Mouse (Mus musculus) heart, embryonic 13.5 days (tissue): ENCODE results near the gene Tnfsf4. TPM values are rescaled to one million over a fixed set of nuclear protein-coding genes. Genes with fewer than 3 reads are reported as not detected.

Experiments used
- ATAC-seq: fragments of 200-750 bp; cut with Nextera tagmentation; 2 replicates; pipeline ENCODE4 v1.8.0; 2017; ENCODE audit warnings: moderate TSS enrichment; ENCODE audit not compliant: insufficient number of reproducible peaks, low FRiP score, low TSS enrichment; ENCODE audit errors: extremely low read depth
- H3K27ac ChIP-seq: fragments of 300-500 bp; sonication (generic); replicated peaks from 2 replicates; pipeline ENCODE4 v1.5.1; 2015; ENCODE audit warnings: moderate library complexity, mild to moderate bottlenecking, inconsistent platforms
- H3K27me3 ChIP-seq: fragments of 300-500 bp; sonication (generic); replicated peaks from 2 replicates; pipeline ENCODE4 v1.6.1; 2015; ENCODE audit warnings: mild to moderate bottlenecking, inconsistent platforms
- H3K36me3 ChIP-seq: fragments of 300-500 bp; sonication (generic); 2 replicates; pipeline ENCODE4 v1.6.1; 2015; ENCODE audit warnings: mild to moderate bottlenecking, inconsistent platforms
- H3K4me1 ChIP-seq: fragments of 300-500 bp; sonication (generic); 2 replicates; pipeline ENCODE4 v1.6.1; 2015; ENCODE audit warnings: inconsistent platforms
- H3K4me2 ChIP-seq: fragments of 300-500 bp; sonication (generic); 2 replicates; pipeline ENCODE4 v1.6.1; 2015; ENCODE audit warnings: inconsistent platforms, mild to moderate bottlenecking, moderate library complexity
- H3K4me3 ChIP-seq: fragments of 300-500 bp; sonication (generic); 2 replicates; pipeline ENCODE4 v1.5.1; 2015; ENCODE audit warnings: moderate library complexity, mild to moderate bottlenecking, inconsistent platforms
- H3K9ac ChIP-seq: fragments of 300-500 bp; sonication (generic); 2 replicates; pipeline ENCODE4 v1.6.1; 2015; ENCODE audit warnings: inconsistent platforms, mild to moderate bottlenecking, moderate library complexity
- H3K9me3 ChIP-seq: fragments of 300-500 bp; sonication (generic); 2 replicates; pipeline ENCODE4 v1.6.1; 2016; ENCODE audit warnings: inconsistent platforms
- WGBS: fragments of 180-500 bp; shearing (Covaris S2); methylation state at CpG from one replicate; pipeline ENCODE4 v1.1.7; 2015; ENCODE audit warnings: mixed read lengths; 5-methylcytosine and 5-hydroxymethylcytosine counted together
- polyA plus RNA-seq: library from polyadenylated mRNA; unstranded; fragments of >200 nt; fragmentation: Nextera tagmentation; extraction: Ambion mirVana; gene quantifications from 2 replicates; pipeline ENCODE4 v1.2.1, GENCODE M21; 2015

Gene Tnfsf4
- polyA plus RNA-seq, 1 experiment from 2014 or later: not detected

DNA sequence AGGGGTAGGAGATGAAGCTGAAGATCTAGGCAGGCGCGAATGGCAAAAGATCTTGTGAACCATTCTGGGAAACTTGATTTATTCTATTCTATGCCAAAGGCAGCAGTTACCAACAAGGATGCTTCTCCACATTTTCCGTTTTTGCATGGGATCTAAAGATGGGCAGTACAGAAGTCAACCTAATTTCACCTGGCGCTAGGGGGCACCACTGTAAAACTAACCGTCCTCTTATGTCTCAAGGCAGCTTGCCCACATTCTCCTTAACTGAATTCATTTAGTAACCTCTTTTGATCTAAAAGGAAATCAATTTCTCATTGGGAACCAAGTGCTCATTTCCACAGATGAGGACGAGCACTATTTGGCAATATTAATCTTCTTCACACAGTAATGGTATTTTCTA is 4.9 kb downstream of the Tnfsf4 start:
- ATAC-seq: no peak
- 27% methylated on average over 6 of the region's 6 CpGs for WGBS
- H3K27ac ChIP-seq: no peak overlapping the region

DNA sequence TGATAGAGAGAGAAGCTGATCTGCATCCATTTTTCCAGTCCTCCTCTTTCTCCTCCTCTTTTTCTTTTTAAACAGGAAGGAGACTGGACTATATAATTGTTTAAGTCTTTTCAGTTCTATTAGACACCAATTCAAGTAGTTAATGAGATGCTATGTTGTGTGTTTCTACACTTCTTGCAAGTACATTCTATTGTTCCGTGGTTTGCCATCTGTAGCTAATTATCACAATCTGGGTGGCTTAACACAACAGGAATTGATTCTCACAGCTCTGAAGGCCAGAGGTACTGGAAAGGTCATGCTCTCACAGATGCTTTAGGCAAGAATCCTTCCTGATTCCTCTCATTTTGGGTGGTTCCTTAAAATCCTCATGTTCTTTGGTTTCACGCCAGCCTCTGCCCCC is 7.9 kb downstream of the Tnfsf4 start:
- no peaks in the 10 kb centered on the region for H3K36me3 ChIP-seq
- no peak for ATAC-seq
- WGBS: 60% methylated on average over 2 of the region's 2 CpGs

More for the DNA sequence above, 4.9 kb downstream of the Tnfsf4 start:
- no peak overlapping the region for H3K4me3 ChIP-seq
- H3K27me3 ChIP-seq: no peaks in the 10 kb centered on the region
- H3K9ac ChIP-seq: no peak overlapping the region
- no peaks in the 10 kb centered on the region for H3K9me3 ChIP-seq
- H3K36me3 ChIP-seq: no peaks in the 10 kb centered on the region
- H3K4me1 ChIP-seq: peaks cover 13% of the 10 kb centered on the region
- no peak overlapping the region for H3K4me2 ChIP-seq

GRCm38 (mm10) chr1:161406480-161406879 is 11.3 kb downstream of the Tnfsf4 start:
- H3K4me2 ChIP-seq: no peak overlapping the region
- no peaks in the 10 kb centered on the region for H3K36me3 ChIP-seq
- no peaks in the 10 kb centered on the region for H3K9me3 ChIP-seq
- H3K27ac ChIP-seq: no peak overlapping the region
- no peaks in the 10 kb centered on the region for H3K27me3 ChIP-seq
- H3K4me1 ChIP-seq: no peaks in the 10 kb centered on the region
- no peak for ATAC-seq
- no peak overlapping the region for H3K9ac ChIP-seq
- 73% methylated on average over 1 of the region's 1 CpGs for WGBS
- H3K4me3 ChIP-seq: no peak overlapping the region

More for the DNA sequence above, 7.9 kb downstream of the Tnfsf4 start:
- Histone ChIP-seq H3K27me3 (no peaks in the 10 kb centered on the region), H3K4me2 (no peak overlapping the region), H3K4me3 (no peak overlapping the region), H3K4me1 (no peaks in the 10 kb centered on the region), H3K9ac (no peak overlapping the region), H3K9me3 (no peaks in the 10 kb centered on the region), H3K27ac (no peak overlapping the region)

- no peak overlapping the region for H3K27ac ChIP-seq
- H3K36me3 ChIP-seq: no peaks in the 10 kb centered on the region
- no peak for ATAC-seq
- H3K4me2 ChIP-seq: no peak overlapping the region
- no peaks in the 10 kb centered on the region for H3K27me3 ChIP-seq
- no peak overlapping the region for H3K4me3 ChIP-seq
- no peak overlapping the region for H3K9ac ChIP-seq
- H3K9me3 ChIP-seq: peaks cover 12% of the 10 kb centered on the region
- H3K4me1 ChIP-seq: no peaks in the 10 kb centered on the region
Observed at GRCm38 (mm10) chr1:161419926-161420325, 24.7 kb downstream of the Tnfsf4 start.

DNA sequence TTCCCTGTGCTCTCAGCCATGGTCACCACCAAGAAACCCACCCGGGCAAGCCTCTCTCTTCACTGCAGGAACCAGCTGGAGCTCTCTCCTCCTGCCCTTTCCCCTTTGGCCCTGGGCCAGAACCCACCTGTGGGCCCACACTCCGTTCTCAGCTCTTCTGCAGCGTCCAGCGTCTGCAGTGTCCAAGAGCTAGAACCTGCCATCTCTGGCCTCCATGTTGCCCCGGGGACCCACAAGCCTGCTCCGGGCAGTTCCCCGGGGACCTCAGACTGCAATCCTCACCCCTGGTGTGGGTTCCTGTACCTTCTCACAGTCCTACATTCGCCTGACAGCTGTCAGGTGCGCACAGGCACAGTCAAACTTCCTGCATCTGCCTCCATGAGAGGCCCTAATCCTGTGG is 25.4 kb downstream of the Tnfsf4 start:
- H3K4me2 ChIP-seq: no peak overlapping the region
- no peaks in the 10 kb centered on the region for H3K36me3 ChIP-seq
- ATAC-seq: no peak
- WGBS: 78% methylated on average over 9 of the region's 9 CpGs
- no peaks in the 10 kb centered on the region for H3K27me3 ChIP-seq
- no peak overlapping the region for H3K4me3 ChIP-seq
- peaks cover 12% of the 10 kb centered on the region for H3K9me3 ChIP-seq
- H3K4me1 ChIP-seq: no peaks in the 10 kb centered on the region
- H3K9ac ChIP-seq: no peak overlapping the region
- H3K27ac ChIP-seq: no peak overlapping the region

GRCm38 (mm10) chr1:161426277-161427056 is 31.3 kb downstream of the Tnfsf4 start:
- no peaks in the 10 kb centered on the region for H3K27me3 ChIP-seq
- no peak for ATAC-seq

DNA sequence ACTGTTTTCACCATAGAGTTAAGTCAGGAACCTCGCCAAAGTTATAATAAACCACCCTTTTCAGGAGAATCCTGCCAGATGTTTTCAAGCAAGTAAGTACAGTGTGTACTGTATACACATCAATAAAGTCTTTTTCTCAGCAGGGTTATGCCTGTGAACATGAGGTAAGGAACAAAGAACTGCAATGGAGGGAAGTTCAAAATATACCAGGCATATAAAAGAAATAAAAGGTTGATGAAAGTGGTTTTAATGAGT is 31.8 kb downstream of the Tnfsf4 start:
- no peak for ATAC-seq
- no peaks in the 10 kb centered on the region for H3K36me3 ChIP-seq
- no peaks in the 10 kb centered on the region for H3K4me1 ChIP-seq
- no peak overlapping the region for H3K4me3 ChIP-seq
- WGBS: 50% methylated on average over 1 of the region's 1 CpGs
- H3K27me3 ChIP-seq: no peaks in the 10 kb centered on the region
- H3K9me3 ChIP-seq: peaks cover 15% of the 10 kb centered on the region
- H3K4me2 ChIP-seq: no peak overlapping the region
- H3K27ac ChIP-seq: no peak overlapping the region
- no peak overlapping the region for H3K9ac ChIP-seq

More at GRCm38 (mm10) chr1:161426277-161427056, 31.3 kb downstream of the Tnfsf4 start:
- H3K27ac ChIP-seq: no peak overlapping the region
- no peak overlapping the region for H3K4me3 ChIP-seq
- no peaks in the 10 kb centered on the region for H3K4me1 ChIP-seq
- WGBS: 55% methylated on average over 4 of the region's 4 CpGs
- H3K9me3 ChIP-seq: peaks cover 15% of the 10 kb centered on the region
- H3K9ac ChIP-seq: no peak overlapping the region
- H3K36me3 ChIP-seq: no peaks in the 10 kb centered on the region
- H3K4me2 ChIP-seq: no peak overlapping the region

GRCm38 (mm10) chr1:161435781-161436180 is 40.6 kb downstream of the Tnfsf4 start:
- no peaks in the 10 kb centered on the region for H3K27me3 ChIP-seq
- ATAC-seq: no peak
- H3K9ac ChIP-seq: no peak overlapping the region
- 69% methylated on average over 2 of the region's 2 CpGs for WGBS
- H3K27ac ChIP-seq: no peak overlapping the region
- no peaks in the 10 kb centered on the region for H3K9me3 ChIP-seq
- H3K4me2 ChIP-seq: no peak overlapping the region
- no peaks in the 10 kb centered on the region for H3K4me1 ChIP-seq
- no peak overlapping the region for H3K4me3 ChIP-seq
- no peaks in the 10 kb centered on the region for H3K36me3 ChIP-seq

- H3K27ac ChIP-seq: no peak overlapping the region
- 81% methylated on average over 6 of the region's 6 CpGs for WGBS
- H3K4me3 ChIP-seq: no peak overlapping the region
- no peaks in the 10 kb centered on the region for H3K36me3 ChIP-seq
- H3K9me3 ChIP-seq: no peaks in the 10 kb centered on the region
- no peak overlapping the region for H3K9ac ChIP-seq
- H3K27me3 ChIP-seq: no peaks in the 10 kb centered on the region
- no peaks in the 10 kb centered on the region for H3K4me1 ChIP-seq
- no peak overlapping the region for H3K4me2 ChIP-seq
- ATAC-seq: no peak
Observed at GRCm38 (mm10) chr1:161436503-161436902, 41.3 kb downstream of the Tnfsf4 start.

DNA sequence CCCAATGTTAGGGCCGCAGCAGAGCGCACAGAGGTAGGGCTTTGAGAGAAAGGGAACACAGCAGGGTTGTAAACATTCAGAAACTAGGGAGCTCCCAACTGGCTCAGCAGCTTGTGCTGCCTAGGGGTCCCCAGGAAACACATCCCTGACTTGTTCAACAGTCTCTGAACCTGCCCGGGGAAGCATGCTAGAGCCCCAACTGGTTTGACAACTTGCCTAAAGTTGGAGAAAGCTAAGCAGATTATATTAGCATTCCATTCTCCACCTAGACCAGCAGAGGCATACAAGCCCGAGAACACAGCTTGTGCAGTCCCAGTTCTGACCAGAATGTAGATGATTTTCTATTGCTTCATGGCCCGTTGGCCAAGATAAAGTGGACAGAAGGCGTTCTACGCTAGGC is 49.6 kb downstream of the Tnfsf4 start:
- Histone ChIP-seq H3K4me2 (no peak overlapping the region), H3K4me3 (no peak overlapping the region), H3K36me3 (no peaks in the 10 kb centered on the region), H3K4me1 (0 out of 2 replicates have a peak, but pooled peaks cover 10% of the 10 kb centered on the region), H3K9me3 (no peaks in the 10 kb centered on the region), H3K27me3 (no peaks in the 10 kb centered on the region), H3K9ac (no peak overlapping the region), H3K27ac (no peak overlapping the region)
- WGBS: 74% methylated on average over 7 of the region's 7 CpGs
- ATAC-seq: no peak

DNA sequence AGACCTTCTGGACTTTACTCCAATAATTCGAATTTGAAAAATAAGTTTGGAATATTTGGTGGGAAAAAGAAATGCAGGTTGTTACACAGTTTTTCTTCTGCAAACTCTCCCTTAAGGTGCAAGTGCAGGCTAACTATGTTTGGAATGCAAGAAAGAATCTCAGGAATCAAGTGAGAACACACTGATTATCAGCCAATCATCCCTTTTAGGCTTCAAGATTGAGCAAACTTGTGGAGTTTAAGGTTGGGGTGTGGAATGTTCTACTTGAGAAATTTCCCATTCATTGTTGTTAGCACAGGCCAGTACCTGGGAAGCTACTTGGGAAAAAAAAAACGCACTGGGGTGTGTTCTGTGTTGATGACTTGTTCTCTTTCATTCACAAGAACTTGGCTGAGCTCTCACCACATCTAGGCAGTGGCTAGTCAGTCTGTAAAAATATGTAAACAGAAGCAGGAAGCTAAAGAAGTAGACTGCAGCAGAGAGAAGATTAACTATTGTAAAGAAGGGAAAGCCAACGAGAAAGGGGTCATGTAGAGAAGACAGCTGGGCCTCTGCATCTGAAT is 56.6 kb downstream of the Tnfsf4 start:
- no peak overlapping the region for H3K9ac ChIP-seq
- WGBS: 34% methylated on average over 3 of the region's 3 CpGs
- no peak overlapping the region for H3K4me3 ChIP-seq
- H3K4me1 ChIP-seq: peaks cover 6% of the 10 kb centered on the region; the same call in 1 of the 2 replicates
- H3K36me3 ChIP-seq: no peaks in the 10 kb centered on the region
- no peak overlapping the region for H3K27ac ChIP-seq
- no peaks in the 10 kb centered on the region for H3K27me3 ChIP-seq
- H3K9me3 ChIP-seq: 0 out of 2 replicates have a peak, but pooled peaks cover 4% of the 10 kb centered on the region
- no peak for ATAC-seq
- H3K4me2 ChIP-seq: no peak overlapping the region

DNA sequence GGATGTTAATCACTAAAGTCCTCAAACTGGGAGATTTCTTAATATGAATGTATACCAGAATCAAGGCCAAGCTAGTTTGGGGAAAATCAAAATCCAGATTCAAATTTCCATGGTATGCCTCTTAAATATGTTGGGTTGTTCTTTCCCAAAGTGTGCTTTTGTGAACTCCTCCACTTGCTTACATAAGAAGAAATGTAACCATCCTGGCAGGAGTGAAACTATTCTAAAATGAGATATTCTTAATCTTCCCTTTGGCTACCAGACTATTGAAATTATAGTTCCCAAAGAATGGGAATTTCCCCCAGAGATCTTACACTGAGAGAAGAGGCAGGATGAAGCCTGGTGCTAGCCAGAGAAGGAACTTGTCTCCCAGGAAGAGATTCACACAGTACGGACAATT is 57.0 kb downstream of the Tnfsf4 start:
- ATAC-seq: no peak
- H3K27ac ChIP-seq: no peak overlapping the region
- H3K4me3 ChIP-seq: no peak overlapping the region
- no peaks in the 10 kb centered on the region for H3K27me3 ChIP-seq
- 0 out of 2 replicates have a peak, but pooled peaks cover 4% of the 10 kb centered on the region for H3K9me3 ChIP-seq
- peaks cover 6% of the 10 kb centered on the region; the same call in 1 of the 2 replicates for H3K4me1 ChIP-seq
- WGBS: 91% methylated on average over 1 of the region's 1 CpGs
- no peak overlapping the region for H3K9ac ChIP-seq
- H3K36me3 ChIP-seq: no peaks in the 10 kb centered on the region
- H3K4me2 ChIP-seq: no peak overlapping the region
